Mouse (Mus musculus): ENCODE results near the gene Shisa8. TPM values are rescaled to one million over a fixed set of nuclear protein-coding genes. Genes with fewer than 3 reads are reported as not detected.
A peak's percentile ranks its signal among the peaks of the same experiment; 100 is the strongest.

Shisa8 gene
- total and polyA plus RNA-seq, 2 experiments from 2014 or later, result 7.5 to 34.7 TPM

DNA sequence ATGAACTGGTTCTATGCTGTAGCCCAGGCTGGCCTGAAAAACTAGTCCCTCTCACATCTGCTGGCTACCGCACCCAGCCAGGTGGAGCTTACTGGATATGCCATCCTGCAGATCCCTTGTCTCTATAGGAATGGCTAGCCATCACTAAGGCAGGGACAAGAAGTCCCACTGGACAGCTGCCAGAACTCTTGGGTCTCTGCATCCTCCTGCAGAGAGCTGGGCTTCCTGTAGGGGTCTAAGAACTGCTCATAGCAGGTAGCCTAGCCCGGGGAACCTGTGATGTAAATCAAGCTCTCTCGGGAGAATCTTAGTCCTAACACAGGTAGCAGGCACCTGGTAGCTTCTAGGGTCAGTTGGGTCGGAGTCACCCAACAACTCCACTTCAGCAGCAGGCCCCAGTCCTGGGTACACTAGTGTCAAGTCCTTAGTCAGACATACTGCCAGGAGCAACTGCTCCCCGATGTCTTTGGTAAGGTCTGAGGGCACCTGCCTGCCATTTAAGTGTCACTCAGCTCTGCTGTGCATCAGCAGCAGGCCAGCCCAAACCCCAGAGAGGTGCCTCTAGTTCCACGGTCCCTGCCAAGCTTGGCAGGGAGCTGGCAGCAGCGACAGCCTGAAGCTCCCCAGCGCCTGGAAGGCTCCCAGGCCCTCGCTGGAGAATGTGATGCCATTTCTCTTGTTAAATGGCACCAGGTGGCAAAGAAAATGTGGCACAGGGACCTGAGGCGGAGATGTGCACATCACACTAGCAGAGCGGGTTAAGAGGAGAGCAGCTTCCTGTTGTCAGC, 19.2 kb upstream of the Shisa8 start:
- 0 out of 2 replicates have a peak overlapping the region, but pooled peaks have one; percentile 9 for H3K9ac ChIP-seq (replicated peaks; ENCODE audit: low read length)
- H3K27me3 ChIP-seq (ENCODE audit: insufficient read depth, low read length), result no peaks in the 10 kb centered on the region; the same call in 1 of the 2 replicates
- TF ChIP-seq CTCF (IDR thresholded peaks at IDR 0.05; ENCODE audit: low read depth), result no peak
- no peaks in the 10 kb centered on the region for H3K9me3 ChIP-seq (ENCODE audit: low read length)
- peak; percentile 67 for DNase-seq (ENCODE audit: low spot score)
- H3K4me3 ChIP-seq (ENCODE audit: low read length), result no peak overlapping the region
- H3K36me3 ChIP-seq (ENCODE audit: insufficient read depth, low read length), result no peaks in the 10 kb centered on the region
- 0 out of 2 replicates have a peak overlapping the region, but pooled peaks have one; percentile 1 for H3K27ac ChIP-seq
- 38% methylated on average over 11 of the region's 11 CpGs for WGBS
- H3K4me2 ChIP-seq (ENCODE audit: low read depth, low read length), result no peak overlapping the region
- peak; percentile 2; the same call in 1 of the 2 replicates for ATAC-seq
- peaks cover 4% of the 10 kb centered on the region; the same call in 1 of the 2 replicates for H3K4me1 ChIP-seq (ENCODE audit: insufficient read depth, low read length)

DNA sequence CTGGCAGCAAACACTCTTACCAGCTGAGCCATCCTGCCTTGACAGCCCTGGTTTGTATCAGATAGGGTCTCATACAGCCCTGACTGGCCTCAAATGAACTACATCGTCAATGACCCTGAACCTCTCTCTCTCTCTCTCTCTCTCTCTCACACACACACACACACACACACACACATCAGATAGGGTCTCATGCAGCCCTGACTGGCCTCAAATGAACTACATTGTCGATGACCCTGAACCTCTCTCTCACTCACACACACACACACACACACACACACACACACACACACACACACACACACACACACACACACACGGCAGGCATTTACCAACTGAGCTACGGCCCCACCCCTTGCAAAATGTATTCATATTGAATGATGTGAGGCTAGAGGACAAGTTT, 18.5 kb upstream of the Shisa8 start:
- Histone ChIP-seq H3K4me3 (ENCODE audit: low read length) (no peak overlapping the region), H3K9me3 (ENCODE audit: low read length) (no peaks in the 10 kb centered on the region), H3K27me3 (ENCODE audit: insufficient read depth, low read length) (no peaks in the 10 kb centered on the region; the same call in 1 of the 2 replicates), H3K4me2 (ENCODE audit: low read depth, low read length) (no peak overlapping the region), H3K9ac (replicated peaks; ENCODE audit: low read length) (no peak overlapping the region), H3K4me1 (ENCODE audit: insufficient read depth, low read length) (peaks cover 4% of the 10 kb centered on the region; the same call in 1 of the 2 replicates), H3K36me3 (ENCODE audit: insufficient read depth, low read length) (no peaks in the 10 kb centered on the region), H3K27ac (no peak overlapping the region)
- ATAC-seq, result no peak
- no peak for TF ChIP-seq CTCF (IDR thresholded peaks at IDR 0.05; ENCODE audit: low read depth)
- no peak for DNase-seq (ENCODE audit: low spot score)
- 70% methylated on average over 4 of the region's 4 CpGs for WGBS

- 70% methylated on average over 6 of the region's 6 CpGs for WGBS
- H3K27ac ChIP-seq, result no peak overlapping the region
- DNase-seq (ENCODE audit: low spot score), result no peak
Observed at GRCm38 (mm10) chr15:82230098-82230611, 17.5 kb upstream of the Shisa8 start.

DNA sequence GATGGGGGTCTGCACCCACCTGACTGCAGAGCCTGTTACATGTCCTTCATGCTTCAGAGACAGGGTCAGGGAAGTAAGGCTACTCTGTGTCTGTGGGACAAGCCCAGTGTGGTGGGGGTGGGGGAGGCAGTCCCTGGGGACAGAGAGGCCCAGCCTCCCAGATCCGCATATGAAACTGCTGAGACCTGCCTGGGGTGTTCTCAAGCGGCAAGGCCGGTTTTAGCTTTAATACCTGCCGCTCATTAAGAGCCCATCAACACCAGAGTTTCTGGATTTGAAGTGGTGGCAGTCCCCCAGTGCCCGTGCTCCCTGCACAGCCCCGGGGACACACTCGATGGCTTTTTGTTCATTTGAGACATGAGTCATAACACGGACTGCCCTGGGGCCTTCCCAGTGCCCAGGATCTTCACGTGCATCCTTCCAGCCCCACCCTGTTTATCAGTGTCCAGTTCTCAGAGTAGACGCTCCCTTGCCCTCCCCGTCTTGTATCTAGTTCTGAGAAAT, 17.0 kb upstream of the Shisa8 start:
- ATAC-seq (no peak), DNase-seq (ENCODE audit: low spot score) (no peak)
- no peak for TF ChIP-seq CTCF (IDR thresholded peaks at IDR 0.05; ENCODE audit: low read depth)
- Histone ChIP-seq H3K4me1 (ENCODE audit: insufficient read depth, low read length) (peaks cover 5% of the 10 kb centered on the region; the same call in 1 of the 2 replicates), H3K9ac (replicated peaks; ENCODE audit: low read length) (no peak overlapping the region), H3K4me2 (ENCODE audit: low read depth, low read length) (no peak overlapping the region), H3K27me3 (ENCODE audit: insufficient read depth, low read length) (no peaks in the 10 kb centered on the region; the same call in 1 of the 2 replicates), H3K36me3 (ENCODE audit: insufficient read depth, low read length) (no peaks in the 10 kb centered on the region), H3K9me3 (ENCODE audit: low read length) (no peaks in the 10 kb centered on the region), H3K4me3 (ENCODE audit: low read length) (no peak overlapping the region), H3K27ac (no peak overlapping the region)
- WGBS, result 45% methylated on average over 11 of the region's 11 CpGs

More at GRCm38 (mm10) chr15:82230098-82230611, 17.5 kb upstream of the Shisa8 start:
- H3K4me3 ChIP-seq (ENCODE audit: low read length), result no peak overlapping the region
- no peak overlapping the region for H3K4me2 ChIP-seq (ENCODE audit: low read depth, low read length)
- no peaks in the 10 kb centered on the region for H3K36me3 ChIP-seq (ENCODE audit: insufficient read depth, low read length)
- no peak overlapping the region for H3K9ac ChIP-seq (replicated peaks; ENCODE audit: low read length)
- no peaks in the 10 kb centered on the region; the same call in 1 of the 2 replicates for H3K27me3 ChIP-seq (ENCODE audit: insufficient read depth, low read length)
- H3K4me1 ChIP-seq (ENCODE audit: insufficient read depth, low read length), result peaks cover 4% of the 10 kb centered on the region; the same call in 1 of the 2 replicates
- no peak for TF ChIP-seq CTCF (IDR thresholded peaks at IDR 0.05; ENCODE audit: low read depth)
- no peak for ATAC-seq
- H3K9me3 ChIP-seq (ENCODE audit: low read length), result no peaks in the 10 kb centered on the region

DNA sequence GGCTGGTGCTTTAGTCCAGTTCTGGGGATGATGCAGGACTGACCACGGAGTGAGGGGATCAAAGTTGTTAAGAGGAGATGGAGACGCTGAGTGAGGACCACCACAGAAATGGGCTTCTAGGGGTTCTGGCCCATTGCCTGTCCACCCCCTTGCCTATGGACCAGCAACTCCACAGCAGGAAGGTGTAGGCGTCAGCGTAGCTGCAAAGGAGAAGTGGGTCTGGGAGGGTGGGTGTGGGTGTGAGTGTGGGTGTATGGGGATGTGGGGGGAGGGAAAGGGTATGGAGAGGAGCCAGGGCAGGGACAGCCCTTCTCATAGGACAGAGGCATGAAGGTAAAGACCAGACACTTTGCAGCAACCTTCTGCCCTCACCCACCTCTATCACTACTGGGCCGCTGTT, 13.2 kb upstream of the Shisa8 start:
- 86% methylated on average over 5 of the region's 5 CpGs for WGBS
- 0 out of 2 replicates have a peak, but pooled peaks cover 11% of the 10 kb centered on the region for H3K4me1 ChIP-seq (ENCODE audit: insufficient read depth, low read length)
- no peak for TF ChIP-seq CTCF (IDR thresholded peaks at IDR 0.05; ENCODE audit: low read depth)
- H3K4me2 ChIP-seq (ENCODE audit: low read depth, low read length), result no peak overlapping the region
- no peaks in the 10 kb centered on the region; the same call in 1 of the 2 replicates for H3K27me3 ChIP-seq (ENCODE audit: insufficient read depth, low read length)
- H3K36me3 ChIP-seq (ENCODE audit: insufficient read depth, low read length), result no peaks in the 10 kb centered on the region
- H3K9ac ChIP-seq (replicated peaks; ENCODE audit: low read length), result no peak overlapping the region
- H3K27ac ChIP-seq, result no peak overlapping the region
- ATAC-seq (no peak), DNase-seq (ENCODE audit: low spot score) (no peak)
- no peak overlapping the region for H3K4me3 ChIP-seq (ENCODE audit: low read length)
- no peaks in the 10 kb centered on the region for H3K9me3 ChIP-seq (ENCODE audit: low read length)

- WGBS, result 39% methylated on average over 7 of the region's 7 CpGs
- no peaks in the 10 kb centered on the region for H3K9me3 ChIP-seq (ENCODE audit: low read length)
- H3K9ac ChIP-seq (replicated peaks; ENCODE audit: low read length), result no peak overlapping the region
- DNase-seq (ENCODE audit: low spot score), result no peak
- TF ChIP-seq CTCF (IDR thresholded peaks at IDR 0.05; ENCODE audit: low read depth), result no peak
- no peak overlapping the region for H3K27ac ChIP-seq
- ATAC-seq, result 0 out of 2 replicates have a peak, but pooled peaks have one; percentile 8
- H3K4me2 ChIP-seq (ENCODE audit: low read depth, low read length), result peak overlapping the region; percentile 60; the same call in 1 of the 2 replicates
- no peaks in the 10 kb centered on the region for H3K36me3 ChIP-seq (ENCODE audit: insufficient read depth, low read length)
- H3K4me1 ChIP-seq (ENCODE audit: insufficient read depth, low read length), result 0 out of 2 replicates have a peak, but pooled peaks cover 11% of the 10 kb centered on the region
- peak overlapping the region; percentile 30; the same call in 1 of the 2 replicates for H3K4me3 ChIP-seq (ENCODE audit: low read length)
- H3K27me3 ChIP-seq (ENCODE audit: insufficient read depth, low read length), result no peaks in the 10 kb centered on the region
Observed at GRCm38 (mm10) chr15:82224602-82225215, 12.1 kb upstream of the Shisa8 start.

Data from hindbrain, postnatal 0 days (tissue).